Mouse (Mus musculus) brain, adult 10 weeks (tissue): Measurements from ENCODE around the gene AC153137.1. TPM values are rescaled to one million over a fixed set of nuclear protein-coding genes. Genes with fewer than 3 reads are reported as not detected.

Experiments
- polyA plus RNA-seq: library from polyadenylated mRNA; stranded (reverse); fragments of 350-450 nt; fragmentation: Illumina TruSeq; extraction: RNeasy Lipid Tissue Mini Kit (QIAGEN cat#74804); gene quantifications from one replicate; pipeline ENCODE4 v1.2.3, GENCODE M21; 2015; ENCODE audit warnings: low read depth, low replicate concordance

The AC153137.1 gene
- not detected for polyA plus RNA-seq

GRCm38 (mm10) chr1:30977868-30978267, at the start of gene AC153137.1:
TSS of gene AC153137.1 (minus strand) at chr1:30977968.

Other genes with a start within 250 kb of the AC153137.1 start
- gene Phf3, start 104.0 kb downstream of the AC153137.1 start, polyA plus RNA-seq = 41.2 TPM
- not detected for gene Lgsn, start 198.4 kb upstream of the AC153137.1 start, polyA plus RNA-seq
- gene 4931428L18Rik, start 244.7 kb upstream of the AC153137.1 start, polyA plus RNA-seq = not detected
- not detected for gene Pih1d3, start 244.9 kb upstream of the AC153137.1 start, polyA plus RNA-seq